Mouse (Mus musculus) right cerebral cortex, adult 18-20 months (tissue): Measurements from ENCODE around the gene Lrrc45.

ENCODE experiments used
- DNase-seq: peaks from one replicate; pipeline ENCODE4 v3.0.0; 2022; ENCODE audit warnings: mixed read lengths

The Lrrc45 gene

GRCm38 (mm10) chr11:120704486-120705325, 9.0 kb upstream of the Lrrc45 start:
- DNase-seq: no peak

GRCm38 (mm10) chr11:120706120-120706519, 7.6 kb upstream of the Lrrc45 start:
- no peak for DNase-seq

- DNase-seq: no peak
Observed at GRCm38 (mm10) chr11:120707225-120707624, 6.5 kb upstream of the Lrrc45 start.

GRCm38 (mm10) chr11:120707969-120708368, 5.8 kb upstream of the Lrrc45 start:
- no peak for DNase-seq

GRCm38 (mm10) chr11:120709551-120709950, 4.2 kb upstream of the Lrrc45 start:
- no peak for DNase-seq

- DNase-seq: no peak
Observed at GRCm38 (mm10) chr11:120710672-120711071, 3.1 kb upstream of the Lrrc45 start.

- no peak for DNase-seq
Observed at GRCm38 (mm10) chr11:120711980-120712604, 1.6 kb upstream of the Lrrc45 start.

- DNase-seq: peak; percentile 39
Observed at GRCm38 (mm10) chr11:120712771-120713568, 755 bp upstream of the Lrrc45 start.

GRCm38 (mm10) chr11:120714546-120714945, 821 bp downstream of the Lrrc45 start:
- no peak for DNase-seq

GRCm38 (mm10) chr11:120715131-120715530, 1.4 kb downstream of the Lrrc45 start:
- no peak for DNase-seq

GRCm38 (mm10) chr11:120719242-120719641, 5.5 kb downstream of the Lrrc45 start:
- no peak for DNase-seq

- no peak for DNase-seq
Observed at GRCm38 (mm10) chr11:120719841-120720376, 6.2 kb downstream of the Lrrc45 start.

GRCm38 (mm10) chr11:120720450-120720849, 6.7 kb downstream of the Lrrc45 start:
- DNase-seq: peak; percentile 90

- DNase-seq: peak; percentile 63
Observed at GRCm38 (mm10) chr11:120721124-120722066, 7.7 kb downstream of the Lrrc45 start, which contains the start of gene Rac3. TSS of gene Rac3 (plus strand) at chr11:120721470.

GRCm38 (mm10) chr11:120722067-120722630, 8.4 kb downstream of the Lrrc45 start:
- no peak for DNase-seq

- no peak for DNase-seq
Observed at GRCm38 (mm10) chr11:120722761-120723382, 9.1 kb downstream of the Lrrc45 start.

GRCm38 (mm10) chr11:120723509-120723908, 9.8 kb downstream of the Lrrc45 start:
- DNase-seq: no peak

- no peak for DNase-seq
Observed at GRCm38 (mm10) chr11:120726243-120727168, 12.8 kb downstream of the Lrrc45 start.

GRCm38 (mm10) chr11:120727169-120727527, 13.4 kb downstream of the Lrrc45 start, which contains the start of gene Dcxr:
TSS of gene Dcxr (minus strand) at chr11:120727281.
- DNase-seq: peak; percentile 72

GRCm38 (mm10) chr11:120727564-120727963, 13.8 kb downstream of the Lrrc45 start:
- DNase-seq: no peak
